Mouse (Mus musculus): ENCODE measurements around the gene Rtkn.

DNA sequence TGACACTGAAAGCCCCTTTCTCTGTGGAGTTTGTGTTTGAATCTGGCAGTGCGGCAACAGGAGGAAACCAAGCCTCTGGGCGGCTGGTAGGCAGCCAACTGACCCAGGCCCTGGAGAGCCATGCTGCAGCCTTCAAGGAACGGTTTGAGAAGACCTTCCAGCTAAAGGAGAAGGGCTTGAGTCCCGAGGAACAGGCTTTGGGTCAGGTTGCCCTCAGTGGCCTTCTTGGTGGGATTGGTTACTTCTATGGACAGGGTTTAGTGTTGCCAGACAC lies 18.2 kb upstream of the Rtkn start:
- no peak for TF ChIP-seq CTCF (IDR thresholded peaks at IDR 0.05; ENCODE audit: extremely low read depth, insufficient read depth, low read length)
- no peak for TF ChIP-seq POLR2A (IDR thresholded peaks at IDR 0.05; ENCODE audit: extremely low read depth, insufficient read depth, low read length)

Measured in cortical plate, adult 2 months (tissue).